Mouse (Mus musculus): ENCODE data around the gene Hgfac. TPM values are rescaled to one million over a fixed set of nuclear protein-coding genes. Genes with fewer than 3 reads are reported as not detected.

Hgfac gene
- polyA plus RNA-seq, 1 experiment from 2014 or later, result 0.75 TPM

DNA sequence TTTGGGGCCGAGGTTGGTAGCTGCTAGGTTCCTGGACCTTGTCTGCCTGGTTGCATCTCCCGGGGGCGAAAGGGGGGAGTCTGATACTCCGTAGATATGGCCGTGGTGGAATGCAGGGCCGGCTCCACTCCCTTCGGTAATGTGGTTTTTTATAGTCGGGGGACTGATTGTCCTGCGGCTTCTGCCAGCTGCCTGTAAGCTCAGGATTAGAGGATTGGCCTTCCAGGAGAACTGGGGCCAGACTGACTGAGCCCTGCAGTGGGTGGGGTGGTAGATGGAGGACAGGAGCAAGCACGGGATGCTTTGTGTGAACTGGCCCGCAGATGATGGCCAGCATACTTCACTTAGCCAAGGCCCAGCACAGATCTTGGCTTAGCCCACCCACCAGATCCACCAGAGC, 31.9 kb downstream of the Hgfac start:
- Histone ChIP-seq H3K4me1 (peaks cover 11% of the 10 kb centered on the region), H3K4me2 (replicated peaks) (no peak overlapping the region), H3K27ac (replicated peaks) (no peak overlapping the region), H3K9me3 (no peaks in the 10 kb centered on the region), H3K4me3 (no peak overlapping the region), H3K9ac (replicated peaks) (no peak overlapping the region), H3K36me3 (no peaks in the 10 kb centered on the region; the same call in 1 of the 2 replicates), H3K27me3 (no peaks in the 10 kb centered on the region)
- no peak for ATAC-seq (replicated peaks)
- WGBS, result 88% methylated on average over 11 of the region's 11 CpGs

DNA sequence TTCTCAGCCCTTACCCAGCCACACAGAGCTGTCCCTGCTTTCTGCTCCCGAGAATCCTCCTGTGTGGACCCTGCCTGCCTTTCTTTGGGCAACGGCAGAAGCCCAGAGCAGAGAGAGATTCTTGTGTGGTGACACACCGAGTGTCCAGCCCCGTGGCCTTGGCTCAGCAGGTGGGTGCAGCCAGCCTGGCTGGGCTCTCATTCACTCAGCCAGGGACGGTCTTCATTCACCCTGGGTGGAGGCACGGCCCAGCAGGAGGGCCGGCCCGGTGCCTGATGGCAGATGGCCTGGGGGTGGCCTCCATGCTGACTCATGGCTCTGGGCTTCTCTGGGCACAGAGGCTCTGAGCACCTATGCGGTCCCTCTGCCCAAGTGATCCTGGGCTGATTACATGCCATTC, 32.7 kb downstream of the Hgfac start:
- ATAC-seq (replicated peaks), result no peak
- no peak overlapping the region for H3K9ac ChIP-seq (replicated peaks)
- 0 out of 2 replicates have a peak, but pooled peaks cover 1% of the 10 kb centered on the region for H3K27me3 ChIP-seq
- no peak overlapping the region for H3K4me3 ChIP-seq
- no peaks in the 10 kb centered on the region; the same call in 1 of the 2 replicates for H3K36me3 ChIP-seq
- WGBS, result 74% methylated on average over 9 of the region's 9 CpGs
- no peak overlapping the region for H3K27ac ChIP-seq (replicated peaks)
- H3K4me1 ChIP-seq, result peaks cover 11% of the 10 kb centered on the region
- no peak overlapping the region for H3K4me2 ChIP-seq (replicated peaks)
- H3K9me3 ChIP-seq, result no peaks in the 10 kb centered on the region

DNA sequence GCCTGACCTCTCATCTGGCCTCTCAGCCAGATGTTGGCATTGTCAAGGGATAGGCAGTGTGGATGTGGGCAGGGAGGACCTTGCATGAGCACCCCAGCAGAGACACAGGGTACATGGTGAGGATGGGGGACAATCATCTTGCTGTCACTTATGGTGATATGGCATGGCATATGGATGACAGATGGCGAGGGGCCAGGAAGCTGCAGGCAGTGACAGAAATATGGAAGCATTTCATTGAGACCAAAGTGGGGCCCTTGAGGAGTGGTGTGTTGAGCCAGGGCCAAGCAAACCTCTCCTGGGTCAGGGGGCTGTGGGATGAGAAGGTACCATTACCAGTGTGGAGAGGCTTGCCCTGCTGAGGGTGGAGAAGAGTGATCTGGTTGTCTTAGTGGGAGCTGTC, 35.1 kb downstream of the Hgfac start:
- WGBS, result 97% methylated on average over 1 of the region's 1 CpGs
- H3K4me3 ChIP-seq, result no peak overlapping the region
- H3K4me1 ChIP-seq, result peaks cover 2% of the 10 kb centered on the region; the same call in 1 of the 2 replicates
- H3K27me3 ChIP-seq, result 0 out of 2 replicates have a peak, but pooled peaks cover 3% of the 10 kb centered on the region
- H3K4me2 ChIP-seq (replicated peaks), result no peak overlapping the region
- no peaks in the 10 kb centered on the region for H3K9me3 ChIP-seq
- no peak for ATAC-seq (replicated peaks)
- no peak overlapping the region for H3K9ac ChIP-seq (replicated peaks)
- H3K36me3 ChIP-seq, result no peaks in the 10 kb centered on the region; the same call in 1 of the 2 replicates
- no peak overlapping the region for H3K27ac ChIP-seq (replicated peaks)

DNA sequence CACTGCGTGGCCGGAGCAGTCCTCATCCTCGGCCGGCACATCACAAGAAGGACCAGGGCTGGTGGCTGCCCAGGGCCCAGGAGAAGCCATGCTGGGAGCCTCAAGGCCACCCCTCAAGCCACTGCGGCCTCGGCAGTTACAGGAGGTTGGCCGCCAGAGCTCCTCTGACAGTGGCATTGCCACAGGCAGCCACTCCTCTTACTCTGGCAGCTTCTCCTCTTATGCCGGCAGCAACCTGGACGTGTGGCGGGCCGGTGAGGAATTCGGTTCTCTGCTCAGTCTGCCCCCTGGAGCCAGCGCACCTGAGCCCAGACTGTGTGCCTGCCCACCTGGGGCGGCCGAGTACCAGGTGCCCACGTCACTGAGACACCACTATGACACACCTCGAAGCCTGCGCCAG, 37.8 kb downstream of the Hgfac start:
- H3K4me1 ChIP-seq, result no peaks in the 10 kb centered on the region
- H3K4me2 ChIP-seq (replicated peaks), result no peak overlapping the region
- 0 out of 2 replicates have a peak, but pooled peaks cover 3% of the 10 kb centered on the region for H3K27me3 ChIP-seq
- H3K36me3 ChIP-seq, result no peaks in the 10 kb centered on the region; the same call in 1 of the 2 replicates
- H3K9ac ChIP-seq (replicated peaks), result no peak overlapping the region
- no peaks in the 10 kb centered on the region for H3K9me3 ChIP-seq
- H3K4me3 ChIP-seq, result no peak overlapping the region
- ATAC-seq (replicated peaks), result no peak
- H3K27ac ChIP-seq (replicated peaks), result no peak overlapping the region
- WGBS, result 28% methylated on average over 18 of the region's 18 CpGs

DNA sequence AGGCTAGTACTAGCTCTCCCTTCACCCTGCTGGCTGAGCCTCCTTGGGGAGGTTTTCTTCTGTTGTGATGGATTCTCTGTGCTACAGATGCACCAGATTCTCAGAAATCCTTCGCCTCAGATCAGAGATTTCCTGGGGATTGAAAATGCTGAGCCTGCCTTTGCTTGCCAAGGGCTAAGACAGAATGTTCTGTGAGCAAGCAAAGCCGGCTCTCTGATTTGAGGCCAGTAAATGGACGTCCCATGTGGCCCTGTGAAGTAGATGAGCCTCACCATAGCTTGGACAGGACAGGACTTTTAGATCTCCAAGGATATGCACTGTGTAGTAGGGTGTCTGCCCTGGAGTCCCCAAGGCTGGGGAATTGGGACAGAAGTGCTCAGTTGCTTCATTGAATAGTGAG, 43.6 kb downstream of the Hgfac start:
- 73% methylated on average over 3 of the region's 3 CpGs for WGBS
- no peak overlapping the region for H3K4me3 ChIP-seq
- H3K9ac ChIP-seq (replicated peaks), result no peak overlapping the region
- no peaks in the 10 kb centered on the region for H3K9me3 ChIP-seq
- no peak for ATAC-seq (replicated peaks)
- H3K27ac ChIP-seq (replicated peaks), result no peak overlapping the region
- H3K36me3 ChIP-seq, result no peaks in the 10 kb centered on the region
- H3K4me1 ChIP-seq, result no peaks in the 10 kb centered on the region
- H3K27me3 ChIP-seq, result no peaks in the 10 kb centered on the region
- no peak overlapping the region for H3K4me2 ChIP-seq (replicated peaks)

DNA sequence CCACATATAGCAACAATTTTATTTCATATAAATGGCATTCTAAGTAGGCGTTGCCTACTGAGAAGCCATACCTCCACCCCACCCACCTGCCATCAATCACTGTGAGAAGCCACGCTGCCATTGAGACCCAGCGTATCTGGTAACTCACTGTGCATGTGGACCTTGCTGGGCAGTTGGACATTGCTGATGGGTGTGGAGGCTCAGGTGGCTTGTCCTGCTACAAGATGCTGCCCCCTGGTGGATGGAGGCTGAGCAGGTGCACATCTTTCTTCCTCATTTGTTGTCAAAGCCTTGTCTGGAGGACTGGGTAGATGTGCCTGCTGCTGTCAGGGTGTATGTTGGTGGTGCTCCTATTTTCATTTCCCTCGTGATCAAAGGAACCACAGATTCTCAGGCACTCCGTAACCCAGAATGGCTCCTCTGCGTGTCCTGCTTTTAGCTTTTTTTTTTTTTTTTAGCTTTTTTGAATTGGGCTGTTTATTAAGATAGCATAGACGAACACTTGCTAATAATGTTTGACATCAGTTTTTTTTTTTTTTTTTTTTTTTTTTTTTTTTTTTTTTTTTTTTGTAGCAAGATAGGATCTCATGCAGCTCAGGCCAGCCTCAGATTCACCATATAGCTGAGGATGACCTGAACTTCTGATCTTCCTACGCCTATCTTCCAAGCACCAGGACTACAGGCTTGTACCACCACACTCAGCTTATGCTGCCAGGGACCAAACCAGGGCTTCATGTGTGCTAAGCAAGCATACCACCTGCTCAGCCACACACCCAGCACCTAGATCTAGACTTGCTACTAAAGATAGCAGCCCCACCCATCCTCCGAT, 47.7 kb downstream of the Hgfac start:
- no peak overlapping the region for H3K27ac ChIP-seq (replicated peaks)
- peaks cover 27% of the 10 kb centered on the region for H3K36me3 ChIP-seq
- H3K4me3 ChIP-seq, result no peak overlapping the region
- WGBS, result 68% methylated on average over 9 of the region's 9 CpGs
- H3K27me3 ChIP-seq, result no peaks in the 10 kb centered on the region
- H3K9me3 ChIP-seq, result no peaks in the 10 kb centered on the region
- no peak overlapping the region for H3K9ac ChIP-seq (replicated peaks)
- no peak overlapping the region for H3K4me2 ChIP-seq (replicated peaks)
- no peak for ATAC-seq (replicated peaks)
- no peaks in the 10 kb centered on the region for H3K4me1 ChIP-seq

DNA sequence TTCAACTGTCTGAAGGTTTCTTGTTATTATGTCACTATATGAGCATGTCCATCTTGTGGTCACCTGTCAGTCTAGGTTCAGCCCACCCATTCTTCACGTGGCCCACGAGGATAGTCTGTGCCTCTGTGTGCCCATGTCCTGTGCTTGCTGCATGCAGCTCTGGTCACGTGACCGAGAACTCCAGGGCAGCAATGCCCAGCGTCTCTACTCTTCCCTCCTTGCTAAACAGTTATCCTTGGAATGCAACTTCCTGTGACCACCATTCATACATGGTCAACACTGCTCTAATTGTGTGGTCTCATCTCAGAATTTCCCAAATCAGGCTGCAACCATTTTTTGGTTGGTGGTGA, 48.3 kb downstream of the Hgfac start:
- no peak overlapping the region for H3K4me2 ChIP-seq (replicated peaks)
- no peak for ATAC-seq (replicated peaks)
- H3K9ac ChIP-seq (replicated peaks), result no peak overlapping the region
- H3K9me3 ChIP-seq, result no peaks in the 10 kb centered on the region
- no peaks in the 10 kb centered on the region for H3K4me1 ChIP-seq
- no peak overlapping the region for H3K4me3 ChIP-seq
- H3K36me3 ChIP-seq, result peaks cover 31% of the 10 kb centered on the region
- H3K27ac ChIP-seq (replicated peaks), result no peak overlapping the region
- H3K27me3 ChIP-seq, result no peaks in the 10 kb centered on the region
- 81% methylated on average over 5 of the region's 5 CpGs for WGBS

DNA sequence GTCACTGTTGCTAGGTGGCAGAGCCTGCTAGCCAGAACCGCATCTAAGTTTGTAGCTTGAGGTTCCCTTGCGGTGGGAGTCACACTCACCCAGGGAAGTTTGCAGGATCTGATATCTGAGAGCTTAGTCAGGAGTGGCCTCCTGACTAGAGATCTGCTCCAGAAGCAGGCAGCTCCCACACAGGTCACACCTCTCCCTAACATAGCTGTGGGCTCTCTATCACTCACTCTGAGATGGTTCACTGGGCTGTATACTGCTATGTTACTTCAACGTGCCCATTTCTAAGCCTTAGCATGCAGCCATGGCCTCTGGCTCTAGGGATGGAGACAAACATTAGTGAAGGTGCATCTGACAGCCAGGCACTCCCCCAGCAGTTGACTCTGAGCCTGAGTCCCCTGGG, 50.3 kb downstream of the Hgfac start:
- 90% methylated on average over 3 of the region's 3 CpGs for WGBS
- peaks cover 51% of the 10 kb centered on the region for H3K36me3 ChIP-seq

More for the DNA sequence above, 50.3 kb downstream of the Hgfac start:
- Histone ChIP-seq H3K4me2 (replicated peaks) (no peak overlapping the region), H3K4me1 (no peaks in the 10 kb centered on the region), H3K27ac (replicated peaks) (no peak overlapping the region), H3K9me3 (no peaks in the 10 kb centered on the region), H3K4me3 (no peak overlapping the region), H3K27me3 (no peaks in the 10 kb centered on the region), H3K9ac (replicated peaks) (no peak overlapping the region)
- no peak for ATAC-seq (replicated peaks)

Small RNA genes lying within 50 kb of the gene (microRNA-seq; reads per million reads assigned to microRNA genes)
- gene Mir3097, result 6.8 reads per million, percentile 22 among the genes with 10 or more reads in this experiment

Other genes with a start within 250 kb of the Hgfac start
- gene Msantd1, start 133.5 kb upstream of the Hgfac start, polyA plus RNA-seq (2015; fragmentation: Nextera tagmentation; extraction: Ambion mirVana), result 5.6 and 5.8 TPM in 2 replicates
- 64.7 and 64.9 TPM in 2 replicates for gene Rgs12, start 92.1 kb upstream of the Hgfac start, polyA plus RNA-seq (2015; fragmentation: Nextera tagmentation; extraction: Ambion mirVana)
- 7.2 and 7.9 TPM in 2 replicates for gene Dok7, start 15.3 kb downstream of the Hgfac start, polyA plus RNA-seq (2015; fragmentation: Nextera tagmentation; extraction: Ambion mirVana)
- gene Lrpap1, start 64.3 kb downstream of the Hgfac start, polyA plus RNA-seq (2015; fragmentation: Nextera tagmentation; extraction: Ambion mirVana), result 146 and 152 TPM in 2 replicates
- 0.89 and 1.1 TPM in 2 replicates for gene Adra2c, start 236.8 kb downstream of the Hgfac start, polyA plus RNA-seq (2015; fragmentation: Nextera tagmentation; extraction: Ambion mirVana)